Mouse (Mus musculus): Measurements from ENCODE around the gene Bglap.
"Not testable (repeated sequence)": the region's sequence is repeated elsewhere in the genome, so short reads cannot be mapped to it uniquely, and the experiment has no call there.

- TF ChIP-seq POLR2A (IDR thresholded peaks at IDR 0.05; ENCODE audit: borderline replicate concordance, extremely low read depth, low read depth, low read length); CTCF (IDR thresholded peaks at IDR 0.05; ENCODE audit: insufficient read depth, low read length): not testable (repeated sequence)
These were observed 11.6 kb downstream of the Bglap start, which contains the start of gene Bglap3 for GRCm38 (mm10) chr3:88372643-88373042.

All from lung, adult 2 months (tissue).